Mouse (Mus musculus) left cerebral cortex, adult 8-10 months (tissue): ENCODE results near the gene Spata31d1c. TPM values are rescaled to one million over a fixed set of nuclear protein-coding genes. Genes with fewer than 3 reads are reported as not detected.

ENCODE experiments used
- DNase-seq, 2 experiments: peaks; one replicate each; pipeline ENCODE4 v3.0.0; 2022; ENCODE audit warnings: low spot score in 2 of 2
- total RNA-seq, 4 experiments: library from RNA; stranded (reverse); gene quantifications; 2 replicates each; pipeline ENCODE4 v1.2.4; 2022

The Spata31d1c gene
- total RNA-seq: not detected

DNA sequence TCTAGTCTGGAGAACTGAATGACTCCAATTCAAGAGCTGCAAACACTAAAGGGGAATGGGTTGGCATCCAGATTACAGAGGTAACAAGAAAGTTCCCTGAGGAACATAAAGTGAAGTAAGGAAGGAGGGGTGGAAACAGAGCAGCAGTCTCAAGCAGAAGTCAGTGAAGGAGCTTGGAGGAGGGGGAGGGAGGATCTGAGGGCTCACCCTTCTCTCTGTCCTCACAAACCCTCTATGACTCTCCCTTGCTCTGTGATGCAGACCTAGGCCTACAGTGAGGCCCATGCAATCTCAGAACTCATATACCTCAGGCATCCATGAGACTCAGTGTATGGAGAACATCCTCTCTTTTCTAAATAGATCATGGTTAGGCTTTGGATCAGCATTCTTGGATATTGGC is at the start of gene Spata31d1c:
Gene Spata31d1c (plus strand): TSS at position 301 of the 400 bp plus-strand sequence.
- DNase-seq: no peak

DNA sequence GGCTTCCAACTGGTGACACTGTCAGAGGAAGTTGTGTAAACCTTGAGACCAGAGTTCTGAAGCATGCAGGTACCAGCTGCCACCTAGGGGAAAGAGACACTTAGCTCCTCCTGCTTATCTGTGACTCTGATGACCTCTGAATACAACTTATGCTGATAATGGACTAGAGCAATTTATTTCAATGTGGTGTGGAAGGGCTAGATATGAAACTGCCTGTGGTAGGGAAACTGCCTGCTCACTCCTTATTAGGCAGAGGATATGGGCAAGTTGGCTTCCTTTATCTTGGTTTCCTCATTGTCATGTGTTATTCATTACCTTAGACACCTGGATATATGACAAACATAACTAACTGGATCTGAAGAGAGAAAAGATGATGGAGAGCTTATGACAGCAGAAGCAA is 44.0 kb upstream of the Spata31d1c start:
- no peak for DNase-seq

DNA sequence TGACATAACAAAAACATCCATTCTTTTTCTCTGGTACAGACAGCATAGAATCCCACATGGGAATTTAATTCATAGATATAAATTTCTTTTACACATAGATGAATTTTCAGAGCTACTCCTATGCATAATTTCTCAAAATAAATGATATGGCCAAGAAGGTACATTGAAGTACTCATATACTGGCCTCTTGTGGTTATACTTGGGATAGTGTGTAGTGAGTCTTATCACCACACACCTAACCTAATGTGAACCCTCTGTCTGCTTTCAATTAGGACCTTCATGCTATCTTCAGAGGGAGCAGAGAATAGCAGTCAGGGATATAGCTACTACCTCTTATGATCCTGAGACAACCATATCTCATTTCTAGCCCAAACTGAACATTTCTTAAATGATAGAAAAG is 27.4 kb upstream of the Spata31d1c start:
- no peak for DNase-seq

DNA sequence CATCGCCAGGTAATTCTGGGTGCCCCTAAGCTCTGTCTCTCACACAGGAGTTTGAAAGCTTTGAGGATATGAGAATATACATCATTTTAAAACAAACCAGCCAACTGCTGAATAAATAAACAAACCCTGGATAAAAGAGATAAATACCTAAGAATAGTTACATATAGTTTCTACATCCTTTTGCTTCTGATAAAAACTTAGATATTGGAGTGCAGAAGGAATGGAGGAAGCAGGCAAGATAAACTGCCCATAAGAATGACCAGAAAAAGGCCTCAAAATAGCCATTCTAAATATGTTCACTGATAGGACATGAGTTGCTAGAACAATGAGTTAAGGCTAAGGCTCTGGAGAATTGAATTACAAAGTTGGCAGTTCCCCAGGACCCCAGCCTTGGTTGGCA is 26.1 kb upstream of the Spata31d1c start:
- no peak for DNase-seq

DNA sequence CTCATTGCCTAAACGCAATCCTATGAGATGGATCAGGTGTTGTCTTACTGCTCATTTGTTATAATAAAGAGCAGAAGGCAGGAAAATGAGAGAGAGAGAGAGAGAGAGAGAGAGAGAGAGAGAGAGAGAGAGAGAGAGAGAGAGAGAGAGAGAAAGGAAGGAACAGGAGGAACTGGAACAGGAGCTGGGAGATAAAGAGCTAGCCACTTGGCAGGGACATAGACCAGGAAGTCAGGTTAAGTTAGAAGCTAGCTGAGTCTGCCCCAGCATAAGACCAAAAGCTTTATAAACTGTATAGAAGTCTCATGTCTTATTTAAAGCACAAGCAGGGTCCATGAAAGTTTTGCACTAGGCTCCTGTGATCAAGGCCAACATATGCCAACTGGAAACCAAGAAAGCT is 24.9 kb upstream of the Spata31d1c start:
- no peak for DNase-seq

DNA sequence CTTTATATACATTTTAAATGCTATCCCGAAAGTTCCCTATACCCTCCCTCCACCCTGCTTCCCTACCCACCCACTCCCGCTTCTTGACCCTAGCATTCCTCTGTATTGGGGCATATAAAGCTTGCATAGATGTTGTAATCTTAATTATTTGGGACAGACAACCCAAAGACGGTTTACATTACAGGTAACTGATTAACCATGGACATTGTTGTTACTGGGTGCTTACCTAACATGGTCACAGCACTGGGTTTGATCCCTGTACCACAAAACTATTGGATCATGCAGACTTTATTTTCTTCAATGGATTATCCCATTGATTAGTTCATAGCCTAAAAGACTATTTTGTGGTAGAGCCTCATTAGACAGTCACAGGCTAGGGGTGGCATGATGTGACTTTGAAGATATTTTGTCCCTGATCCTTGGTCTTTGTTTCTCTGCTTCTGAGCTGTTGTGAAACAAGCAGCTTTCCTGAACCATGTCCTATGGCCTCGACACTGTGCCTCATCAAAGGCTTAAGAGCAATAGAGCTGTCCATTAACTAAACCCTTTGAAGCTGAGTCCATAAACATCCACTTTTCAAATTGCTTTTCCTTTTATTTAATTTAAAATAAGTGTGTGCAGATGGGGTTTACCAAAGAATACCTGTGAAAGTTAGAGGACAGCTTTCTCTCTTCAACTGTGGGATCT is 21.7 kb upstream of the Spata31d1c start:
- no peak for DNase-seq

DNA sequence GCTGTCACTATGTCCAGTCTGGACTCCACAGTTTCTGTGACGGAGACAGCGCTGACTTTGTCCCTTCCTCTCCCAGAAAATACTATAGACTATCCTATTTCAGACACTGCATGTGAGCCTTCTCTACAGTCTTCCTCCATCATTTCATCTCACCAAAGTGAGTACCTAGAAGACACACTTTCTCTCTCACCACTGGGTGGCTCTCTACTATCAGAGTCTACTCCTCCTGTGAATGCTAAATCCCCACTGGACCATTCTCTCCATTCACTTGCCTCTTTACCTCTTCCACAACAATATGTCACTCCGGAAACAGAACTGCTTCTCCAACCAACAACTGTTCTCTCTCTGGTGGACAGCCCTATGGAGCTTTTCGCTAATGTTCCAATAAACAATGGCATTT is 2.2 kb downstream of the Spata31d1c start:
- no peak for DNase-seq

DNA sequence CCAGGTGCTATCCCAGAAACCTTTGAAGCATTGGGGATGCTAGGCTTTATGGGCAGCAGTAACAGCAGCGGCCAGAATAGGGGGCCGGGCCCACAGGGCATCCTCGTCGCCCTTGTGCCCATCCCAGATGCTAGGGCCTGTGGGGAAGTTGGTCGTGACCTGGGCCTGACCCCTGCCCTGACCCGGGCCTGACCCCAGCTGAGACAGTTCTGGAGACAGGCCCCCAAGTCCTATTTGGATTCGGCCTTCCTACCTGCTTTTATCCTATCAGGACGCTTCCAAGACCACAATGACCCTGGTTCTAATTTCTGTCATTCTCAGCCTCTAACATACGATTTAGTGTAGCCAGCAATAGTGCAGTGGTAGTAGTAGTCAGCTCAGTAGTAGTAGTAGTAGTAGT is 19.8 kb downstream of the Spata31d1c start, which contains the start of gene Prss47:
Gene Prss47 (minus strand): TSS at position 101 of the 400 bp plus-strand sequence.
- no peak for DNase-seq

DNA sequence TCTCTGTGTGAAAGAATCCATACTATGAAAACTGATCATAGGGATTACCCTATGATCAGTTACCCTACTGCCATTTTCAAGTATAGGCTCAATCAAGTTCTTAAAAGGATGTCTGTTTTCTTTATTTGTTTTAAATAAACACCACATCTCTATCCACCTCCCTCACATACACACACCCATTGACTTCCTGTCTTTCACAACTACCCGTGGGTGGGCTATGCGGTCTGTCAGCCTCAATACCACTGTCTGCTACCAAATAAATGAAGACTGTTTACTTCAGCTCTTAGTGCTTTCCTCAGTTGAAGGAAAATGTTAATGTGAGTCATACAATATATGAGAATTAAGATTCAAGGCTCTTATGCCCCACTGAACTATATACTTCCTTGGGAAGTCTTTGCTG is 37.1 kb downstream of the Spata31d1c start:
- DNase-seq: no peak

Other genes starting within 250 kb of the Spata31d1c start
- 1 to 10 TPM; 6.1 to 7.7 (median 7.0) TPM for gene Cntnap3, start 129.1 kb upstream of the Spata31d1c start, total RNA-seq
- gene Spata31, start 115.7 kb upstream of the Spata31d1c start, total RNA-seq: not detected
- not detected for gene Prss47, start 19.7 kb downstream of the Spata31d1c start, total RNA-seq
- gene Mfsd14b, start 79.9 kb downstream of the Spata31d1c start, total RNA-seq: 10 to 100 TPM; 39.7 to 45.0 (median 41.7) TPM
- gene Olfr465-ps1, start 105.0 kb downstream of the Spata31d1c start, total RNA-seq: not detected
- not detected for gene Olfr466, start 117.2 kb downstream of the Spata31d1c start, total RNA-seq
- 1 to 10 TPM in 1 of 4 experiments, under 1 TPM in 2, not detected in 1; 0.11 to 1.3 (median 0.53) TPM for gene Nlrp4f, start 172.9 kb downstream of the Spata31d1c start, total RNA-seq
- 1 to 10 TPM in 1 of 4 experiments, under 1 TPM in 2, not detected in 1; 0.64 to 1.1 (median 0.98) TPM for gene Gm10775, start 226.5 kb downstream of the Spata31d1c start, total RNA-seq
- 10 to 100 TPM; 54.3 to 60.0 (median 58.0) TPM for gene Zfp369, start 245.8 kb downstream of the Spata31d1c start, total RNA-seq